Mouse (Mus musculus): ENCODE results near the gene Dnajc3. TPM values are rescaled to one million over a fixed set of nuclear protein-coding genes. Genes with fewer than 3 reads are reported as not detected.

The Dnajc3 gene
- polyA plus RNA-seq, 1 experiment from 2014 or later = 31.6 TPM

DNA sequence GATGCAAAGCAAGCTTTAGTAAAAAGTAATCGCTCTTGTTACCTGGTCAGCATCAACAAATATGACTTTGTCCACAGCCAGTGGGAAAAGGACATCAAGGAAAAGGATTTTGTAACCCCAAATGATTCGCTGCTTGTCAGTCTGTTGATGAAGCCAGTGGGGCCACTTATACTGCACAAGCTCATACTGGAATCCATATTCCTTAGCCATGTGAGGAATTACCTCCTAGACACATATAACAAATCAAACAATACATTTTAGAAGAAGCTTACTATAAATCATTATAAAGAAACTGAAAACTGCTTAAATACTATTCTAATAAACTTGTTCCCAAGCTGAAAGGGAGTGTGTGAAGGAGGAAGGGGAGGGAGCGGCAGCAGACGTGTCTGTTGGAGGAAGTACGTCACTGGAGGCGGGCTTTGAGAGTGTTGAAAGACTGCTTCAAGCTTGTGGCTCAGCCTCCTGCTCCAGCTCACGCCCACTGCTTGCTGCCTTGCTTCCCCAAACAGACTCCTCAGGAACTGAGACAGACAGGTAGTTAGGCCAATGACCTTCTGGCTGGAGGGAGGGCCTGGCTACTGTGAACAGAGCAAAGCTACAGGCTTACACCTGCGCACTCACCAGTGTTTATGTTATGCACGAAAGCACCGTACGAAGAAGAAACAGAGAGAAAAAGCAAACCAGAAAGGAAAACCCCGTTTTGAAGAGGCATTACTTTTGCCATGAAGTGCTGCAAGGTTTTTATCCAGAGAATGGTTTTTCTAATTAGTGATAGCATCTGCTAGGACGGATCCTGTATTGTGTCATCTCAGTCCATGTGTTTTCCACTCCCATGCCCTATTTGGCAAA, 69.6 kb downstream of the Dnajc3 start:
- Histone ChIP-seq H3K4me2 (peak overlapping the region; percentile 95), H3K36me3 (ENCODE audit: control insufficient read depth, insufficient read depth, low read length) (peaks cover 2% of the 10 kb centered on the region; the same call in 1 of the 2 replicates), H3K27ac (ENCODE audit: low read depth, low read length) (no peak overlapping the region), H3K4me3 (ENCODE audit: low read depth, low read length) (peak overlapping the region; percentile 44), H3K27me3 (ENCODE audit: control insufficient read depth, insufficient read depth, low read length) (no peaks in the 10 kb centered on the region), H3K9ac (ENCODE audit: low read length) (peak overlapping the region; percentile 65), H3K4me1 (ENCODE audit: control insufficient read depth, insufficient read depth, low read length) (peaks cover 3% of the 10 kb centered on the region; the same call in 1 of the 2 replicates), H3K9me3 (ENCODE audit: control insufficient read depth, low read length) (no peaks in the 10 kb centered on the region)
- DNase-seq (ENCODE audit: low spot score, missing footprints) = peak; percentile 99
- 1% methylated on average over 13 of the region's 13 CpGs for WGBS
- peak; percentile 100 for ATAC-seq (ENCODE audit: low FRiP score)

DNA sequence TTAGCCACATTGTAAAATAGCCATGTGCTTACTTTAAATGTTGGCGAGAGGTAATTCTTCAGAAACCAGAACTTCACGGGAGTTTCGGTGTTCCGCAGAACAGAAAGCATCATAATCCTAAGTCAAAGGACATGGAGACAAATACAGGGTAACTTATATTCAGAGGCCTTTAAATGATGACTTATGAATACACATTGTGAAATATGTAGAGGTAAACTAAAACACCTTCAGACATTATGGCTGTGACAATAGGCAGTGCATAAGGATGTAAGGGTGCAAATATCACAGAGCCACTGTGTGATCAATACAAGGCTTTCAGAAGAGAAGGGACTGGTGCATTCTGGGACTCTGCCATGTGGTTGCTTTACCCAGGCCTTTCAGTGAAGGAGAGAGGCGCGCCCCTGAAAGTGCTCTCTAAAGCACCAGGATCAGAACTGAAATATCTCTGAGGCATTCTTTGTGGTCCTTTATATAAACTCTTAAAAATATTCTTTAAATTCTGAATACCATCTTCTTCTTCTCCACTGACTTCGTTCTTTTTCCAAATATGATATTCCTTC, 70.3 kb downstream of the Dnajc3 start:
- peaks cover 3% of the 10 kb centered on the region; the same call in 1 of the 2 replicates for H3K4me1 ChIP-seq (ENCODE audit: control insufficient read depth, insufficient read depth, low read length)
- H3K9me3 ChIP-seq (ENCODE audit: control insufficient read depth, low read length) = no peaks in the 10 kb centered on the region
- ATAC-seq (ENCODE audit: low FRiP score) = no peak
- peak overlapping the region; percentile 44 for H3K4me3 ChIP-seq (ENCODE audit: low read depth, low read length)
- peak overlapping the region; percentile 21; the same call in 1 of the 2 replicates for H3K9ac ChIP-seq (ENCODE audit: low read length)
- no peaks in the 10 kb centered on the region for H3K27me3 ChIP-seq (ENCODE audit: control insufficient read depth, insufficient read depth, low read length)
- peak; percentile 83 for DNase-seq (ENCODE audit: low spot score, missing footprints)
- no peak overlapping the region for H3K27ac ChIP-seq (ENCODE audit: low read depth, low read length)
- 53% methylated on average over 7 of the region's 7 CpGs for WGBS
- peaks cover 2% of the 10 kb centered on the region; the same call in 1 of the 2 replicates for H3K36me3 ChIP-seq (ENCODE audit: control insufficient read depth, insufficient read depth, low read length)
- H3K4me2 ChIP-seq = peak overlapping the region; percentile 95

DNA sequence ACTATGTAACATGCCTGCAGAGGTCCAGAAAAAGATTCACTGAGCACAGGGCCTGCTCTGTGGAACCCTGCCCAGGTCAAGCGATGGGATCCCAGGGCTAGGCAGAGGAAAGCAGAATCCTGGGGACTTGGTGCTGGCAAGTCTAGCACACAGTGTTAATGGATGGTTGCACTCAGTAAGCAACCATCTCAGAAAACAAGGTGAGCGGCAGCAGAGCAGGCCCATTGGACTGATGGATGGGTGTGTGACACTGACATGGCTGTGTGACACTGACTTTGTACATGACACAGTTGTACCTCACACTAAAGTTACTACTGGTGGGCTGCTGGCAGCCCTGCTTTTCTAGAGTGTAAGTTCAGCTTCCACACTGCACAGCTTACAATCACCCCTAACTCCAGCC, 71.8 kb downstream of the Dnajc3 start:
- Histone ChIP-seq H3K4me1 (ENCODE audit: control insufficient read depth, insufficient read depth, low read length) (peaks cover 3% of the 10 kb centered on the region; the same call in 1 of the 2 replicates), H3K9me3 (ENCODE audit: control insufficient read depth, low read length) (no peaks in the 10 kb centered on the region), H3K9ac (ENCODE audit: low read length) (no peak overlapping the region), H3K4me3 (ENCODE audit: low read depth, low read length) (no peak overlapping the region), H3K36me3 (ENCODE audit: control insufficient read depth, insufficient read depth, low read length) (peaks cover 2% of the 10 kb centered on the region; the same call in 1 of the 2 replicates), H3K4me2 (no peak overlapping the region), H3K27ac (ENCODE audit: low read depth, low read length) (no peak overlapping the region), H3K27me3 (ENCODE audit: control insufficient read depth, insufficient read depth, low read length) (no peaks in the 10 kb centered on the region)
- peak; percentile 78 for DNase-seq (ENCODE audit: low spot score, missing footprints)
- WGBS = 90% methylated on average over 2 of the region's 2 CpGs
- ATAC-seq (ENCODE audit: low FRiP score) = no peak

DNA sequence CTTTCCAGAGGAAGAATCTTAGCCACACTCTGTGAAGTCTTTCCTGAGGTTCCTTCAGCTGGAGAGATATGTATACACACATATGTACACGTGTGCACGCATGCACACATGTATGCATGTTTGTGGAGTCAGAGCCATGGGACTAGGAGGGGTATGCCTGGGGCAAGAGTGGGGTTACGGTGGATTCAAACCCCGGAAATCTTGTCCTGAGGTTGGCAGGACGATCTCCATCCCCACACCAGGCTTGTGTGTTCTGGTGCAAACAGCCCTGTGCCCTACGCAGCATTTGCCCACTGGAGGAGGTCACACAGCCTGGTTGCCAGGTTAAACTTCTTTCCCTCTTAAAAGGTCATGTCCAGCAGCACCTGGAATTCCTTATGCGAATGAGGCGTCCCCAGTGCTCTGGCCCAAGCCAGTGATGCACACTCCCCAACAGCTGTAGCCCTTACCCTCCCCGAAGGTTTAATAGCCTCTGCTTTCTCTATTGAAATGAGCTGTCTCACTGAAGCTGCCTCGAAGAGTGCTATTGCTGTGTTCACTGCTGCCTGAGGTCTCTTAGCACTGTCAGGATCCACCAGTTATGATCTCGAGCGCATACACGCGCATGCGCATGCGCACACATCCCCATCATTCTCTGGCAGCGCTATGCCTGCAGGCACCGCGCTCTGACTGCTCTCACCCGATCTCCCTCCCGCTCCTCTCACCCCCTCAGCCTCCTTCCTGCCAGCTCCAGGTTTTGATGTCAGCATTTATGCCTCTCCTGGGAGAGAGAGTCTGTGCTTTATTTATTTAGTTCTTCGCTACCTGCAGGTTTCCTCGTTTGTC, 75.0 kb downstream of the Dnajc3 start:
- H3K9me3 ChIP-seq (ENCODE audit: control insufficient read depth, low read length) = no peaks in the 10 kb centered on the region
- H3K9ac ChIP-seq (ENCODE audit: low read length) = no peak overlapping the region
- H3K36me3 ChIP-seq (ENCODE audit: control insufficient read depth, insufficient read depth, low read length) = peaks cover 2% of the 10 kb centered on the region; the same call in 1 of the 2 replicates
- 65% methylated on average over 23 of the region's 23 CpGs for WGBS
- no peak overlapping the region for H3K4me3 ChIP-seq (ENCODE audit: low read depth, low read length)
- DNase-seq (ENCODE audit: low spot score, missing footprints) = peak; percentile 84
- no peaks in the 10 kb centered on the region for H3K27me3 ChIP-seq (ENCODE audit: control insufficient read depth, insufficient read depth, low read length)
- ATAC-seq (ENCODE audit: low FRiP score) = peak; percentile 79
- peak overlapping the region; percentile 8; the same call in 1 of the 2 replicates for H3K4me2 ChIP-seq
- no peaks in the 10 kb centered on the region for H3K4me1 ChIP-seq (ENCODE audit: control insufficient read depth, insufficient read depth, low read length)
- no peak overlapping the region for H3K27ac ChIP-seq (ENCODE audit: low read depth, low read length)

- whole genome bisulfite sequencing = 84% methylated on average over 12 of the region's 12 CpGs
- DNase-seq (ENCODE audit: low spot score, missing footprints) (no peak), ATAC-seq (ENCODE audit: low FRiP score) (0 out of 2 replicates have a peak, but pooled peaks have one; percentile 45)
- no peaks in the 10 kb centered on the region for H3K9me3 ChIP-seq (ENCODE audit: control insufficient read depth, low read length)
- H3K27ac ChIP-seq (ENCODE audit: low read depth, low read length) = no peak overlapping the region
- no peaks in the 10 kb centered on the region for H3K27me3 ChIP-seq (ENCODE audit: control insufficient read depth, insufficient read depth, low read length)
- no peak overlapping the region for H3K4me3 ChIP-seq (ENCODE audit: low read depth, low read length)
- no peak overlapping the region for H3K4me2 ChIP-seq
- peaks cover 2% of the 10 kb centered on the region; the same call in 1 of the 2 replicates for H3K36me3 ChIP-seq (ENCODE audit: control insufficient read depth, insufficient read depth, low read length)
- H3K9ac ChIP-seq (ENCODE audit: low read length) = no peak overlapping the region
- H3K4me1 ChIP-seq (ENCODE audit: control insufficient read depth, insufficient read depth, low read length) = no peaks in the 10 kb centered on the region
Observed at GRCm38 (mm10) chr14:119013549-119013948, 75.8 kb downstream of the Dnajc3 start.

GRCm38 (mm10) chr14:119025889-119026288, 88.1 kb downstream of the Dnajc3 start:
- Histone ChIP-seq H3K4me1 (ENCODE audit: control insufficient read depth, insufficient read depth, low read length) (no peaks in the 10 kb centered on the region), H3K36me3 (ENCODE audit: control insufficient read depth, insufficient read depth, low read length) (no peaks in the 10 kb centered on the region), H3K27me3 (ENCODE audit: control insufficient read depth, insufficient read depth, low read length) (no peaks in the 10 kb centered on the region), H3K4me2 (no peak overlapping the region), H3K4me3 (ENCODE audit: low read depth, low read length) (no peak overlapping the region), H3K9me3 (ENCODE audit: control insufficient read depth, low read length) (no peaks in the 10 kb centered on the region), H3K27ac (ENCODE audit: low read depth, low read length) (no peak overlapping the region), H3K9ac (ENCODE audit: low read length) (no peak overlapping the region)
- ATAC-seq (ENCODE audit: low FRiP score) (no peak), DNase-seq (ENCODE audit: low spot score, missing footprints) (peak; percentile 85)
- 74% methylated on average over 5 of the region's 5 CpGs for WGBS

DNA sequence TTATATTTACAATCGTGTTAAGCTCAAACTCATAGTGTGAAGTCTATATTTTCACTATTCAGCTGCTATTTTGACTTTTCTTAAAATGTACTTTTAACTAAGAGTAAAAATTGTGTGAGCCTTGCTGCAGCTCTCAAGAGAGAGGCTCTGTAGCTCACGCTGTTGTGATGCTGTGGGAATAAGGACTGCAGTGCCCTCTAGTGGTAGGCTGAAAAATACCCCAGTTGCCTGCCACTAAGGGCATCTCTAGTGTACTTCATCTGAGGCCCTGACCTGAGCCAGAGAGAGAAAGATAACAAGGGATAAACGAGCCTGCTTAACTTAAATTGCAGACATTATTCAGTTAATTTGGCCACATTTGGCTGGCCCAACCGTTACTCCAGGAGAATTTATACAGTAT, 89.4 kb downstream of the Dnajc3 start:
- 0 out of 2 replicates have a peak, but pooled peaks cover 3% of the 10 kb centered on the region for H3K36me3 ChIP-seq (ENCODE audit: control insufficient read depth, insufficient read depth, low read length)
- 57% methylated on average over 4 of the region's 4 CpGs for WGBS
- ATAC-seq (ENCODE audit: low FRiP score) = peak; percentile 80
- no peak overlapping the region for H3K9ac ChIP-seq (ENCODE audit: low read length)
- no peaks in the 10 kb centered on the region for H3K4me1 ChIP-seq (ENCODE audit: control insufficient read depth, insufficient read depth, low read length)
- no peaks in the 10 kb centered on the region for H3K27me3 ChIP-seq (ENCODE audit: control insufficient read depth, insufficient read depth, low read length)
- H3K27ac ChIP-seq (ENCODE audit: low read depth, low read length) = no peak overlapping the region
- H3K4me2 ChIP-seq = no peak overlapping the region
- no peaks in the 10 kb centered on the region for H3K9me3 ChIP-seq (ENCODE audit: control insufficient read depth, low read length)
- DNase-seq (ENCODE audit: low spot score, missing footprints) = peak; percentile 88
- no peak overlapping the region for H3K4me3 ChIP-seq (ENCODE audit: low read depth, low read length)

DNA sequence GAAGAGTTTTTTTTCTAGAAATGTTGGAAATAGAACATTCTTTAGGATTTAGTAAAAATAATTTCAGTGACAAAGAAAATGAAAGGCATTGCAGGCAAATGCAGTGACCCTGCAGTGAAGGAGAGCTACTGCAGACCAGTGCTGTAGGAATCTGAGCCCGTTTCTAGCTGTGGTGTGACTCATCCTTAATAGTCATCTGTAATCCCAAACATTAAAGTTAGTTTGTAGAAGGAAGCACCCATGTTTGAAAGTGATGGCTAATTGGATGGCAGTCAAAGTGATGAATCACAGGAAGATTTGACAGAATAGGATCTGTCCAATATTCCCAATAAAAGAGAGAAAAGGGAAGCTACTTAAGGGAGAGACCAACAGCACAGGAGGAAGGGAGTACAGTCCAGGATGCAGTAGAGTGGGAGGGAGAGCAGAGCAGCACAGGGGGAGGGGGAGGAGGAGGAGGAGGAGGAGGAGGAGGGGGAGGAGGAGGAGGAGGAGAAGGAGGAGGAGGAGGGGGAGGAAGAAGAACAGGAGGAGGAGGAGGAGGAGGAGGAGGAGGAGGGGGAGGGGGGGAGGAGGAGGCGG, 90.0 kb downstream of the Dnajc3 start:
- Histone ChIP-seq H3K4me2 (no peak overlapping the region), H3K4me3 (ENCODE audit: low read depth, low read length) (no peak overlapping the region), H3K27ac (ENCODE audit: low read depth, low read length) (no peak overlapping the region), H3K9me3 (ENCODE audit: control insufficient read depth, low read length) (no peaks in the 10 kb centered on the region), H3K36me3 (ENCODE audit: control insufficient read depth, insufficient read depth, low read length) (0 out of 2 replicates have a peak, but pooled peaks cover 3% of the 10 kb centered on the region), H3K4me1 (ENCODE audit: control insufficient read depth, insufficient read depth, low read length) (no peaks in the 10 kb centered on the region), H3K27me3 (ENCODE audit: control insufficient read depth, insufficient read depth, low read length) (no peaks in the 10 kb centered on the region), H3K9ac (ENCODE audit: low read length) (no peak overlapping the region)
- no peak for ATAC-seq (ENCODE audit: low FRiP score)
- no peak for DNase-seq (ENCODE audit: low spot score, missing footprints)
- 79% methylated on average over 1 of the region's 2 CpGs for WGBS
